Comparison of ENCODE assay signal across 8 mouse cellular contexts in genomic region chr11:95310648-95311424, GRCm38 (mm10). TPM values are rescaled to one million over a fixed set of nuclear protein-coding genes. Genes with fewer than 3 reads are reported as not detected.
A peak's percentile ranks its signal among the peaks of the same experiment; 100 is the strongest.
DNase-seq lines count a peak whose midpoint lies in the region; ATAC-seq and TF ChIP-seq lines count a peak whose summit lies in the region.

No protein-coding gene starts in this region.

- 6% methylated on average over 17 of the region's 17 CpGs for WGBS in heart, postnatal 0 days
- WGBS in liver, adult 2 months, result 7% methylated on average over 17 of the region's 17 CpGs
- WGBS in midbrain, embryonic 16.5 days, result 5% methylated on average over 17 of the region's 17 CpGs

- no peak for TF ChIP-seq CTCF in layer of hippocampus, adult 2 months (conservative IDR thresholded peaks at IDR 0.05)
- no peak for TF ChIP-seq CTCF in heart, postnatal 0 days (IDR thresholded peaks at IDR 0.05; ENCODE audit: low read depth)
- no peak for TF ChIP-seq CTCF in liver, adult 2 months (IDR thresholded peaks at IDR 0.05; ENCODE audit: low read depth, low read length)

- TF ChIP-seq EP300 in heart, postnatal 0 days (IDR thresholded peaks at IDR 0.05; ENCODE audit: low read depth), result no peak

- no peak for TF ChIP-seq POLR2A in liver, adult 2 months (IDR thresholded peaks at IDR 0.05; ENCODE audit: extremely low read depth, insufficient read depth, low read length)

- peak overlapping the region; percentile 99 for H3K27ac ChIP-seq in layer of hippocampus, adult 2 months
- H3K27ac ChIP-seq in brown adipose tissue, adult 24 weeks (replicated peaks; ENCODE audit: low read depth, low read length), result peak overlapping the region; percentile 90
- H3K27ac ChIP-seq in heart, postnatal 0 days (ENCODE audit: low read depth), result peak overlapping the region; percentile 89
- H3K27ac ChIP-seq in liver, adult 2 months (replicated peaks; ENCODE audit: insufficient read depth, low read depth, low read length), result peak overlapping the region; percentile 50
- peak overlapping the region; percentile 83 for H3K27ac ChIP-seq in midbrain, embryonic 16.5 days (ENCODE audit: low read length)

- no peaks in the 10 kb centered on the region for H3K27me3 ChIP-seq in heart, postnatal 0 days (ENCODE audit: control insufficient read depth, insufficient read depth, low read length)
- no peaks in the 10 kb centered on the region for H3K27me3 ChIP-seq in liver, adult 2 months (ENCODE audit: control insufficient read depth, insufficient read depth, low read length)
- no peaks in the 10 kb centered on the region for H3K27me3 ChIP-seq in midbrain, embryonic 16.5 days (ENCODE audit: control insufficient read depth, insufficient read depth, low read depth, low read length)

- peak overlapping the region; percentile 75 for H3K4me2 ChIP-seq in heart, postnatal 0 days (ENCODE audit: low read depth, low read length)
- H3K4me2 ChIP-seq in midbrain, embryonic 16.5 days (ENCODE audit: low read length), result peak overlapping the region; percentile 85

- H3K36me3 ChIP-seq in heart, postnatal 0 days (replicated peaks; ENCODE audit: control insufficient read depth, insufficient read depth, low read length), result peaks cover 4% of the 10 kb centered on the region; the same call in 1 of the 2 replicates
- H3K36me3 ChIP-seq in liver, adult 2 months (ENCODE audit: control insufficient read depth, insufficient read depth, low read length), result no peaks in the 10 kb centered on the region
- peaks cover under 1% of the 10 kb centered on the region; the same call in 1 of the 2 replicates for H3K36me3 ChIP-seq in midbrain, embryonic 16.5 days (ENCODE audit: control insufficient read depth, insufficient read depth, low read length)

- ATAC-seq in heart, postnatal 0 days (ENCODE audit: insufficient read depth, low read depth), result no peak
- no peak for ATAC-seq in midbrain, embryonic 16.5 days

- peak overlapping the region; percentile 100 for H3K4me3 ChIP-seq in layer of hippocampus, adult 2 months
- H3K4me3 ChIP-seq in brown adipose tissue, adult 24 weeks (ENCODE audit: insufficient read depth, low read depth, low read length), result peak overlapping the region; percentile 70
- H3K4me3 ChIP-seq in heart, postnatal 0 days (ENCODE audit: low read depth, low read length), result peak overlapping the region; percentile 74
- peak overlapping the region; percentile 62 for H3K4me3 ChIP-seq in liver, adult 2 months (ENCODE audit: insufficient read depth, low read depth, low read length)
- peak overlapping the region; percentile 71 for H3K4me3 ChIP-seq in midbrain, embryonic 16.5 days (ENCODE audit: low read depth, low read length)

- peaks cover 13% of the 10 kb centered on the region; the same call in 1 of the 2 replicates for H3K79me2 ChIP-seq in liver, adult 2 months (ENCODE audit: control insufficient read depth, insufficient read depth, low read length)

- peak overlapping the region; percentile 68 for H3K9ac ChIP-seq in heart, postnatal 0 days (replicated peaks; ENCODE audit: low read depth, low read length)
- H3K9ac ChIP-seq in liver, adult 2 months (ENCODE audit: low read depth, low read length), result peak overlapping the region; percentile 66
- peak overlapping the region; percentile 71 for H3K9ac ChIP-seq in midbrain, embryonic 16.5 days (ENCODE audit: low read depth, low read length)

- peaks cover 6% of the 10 kb centered on the region; the same call in 1 of the 2 replicates for H3K4me1 ChIP-seq in brown adipose tissue, adult 24 weeks (ENCODE audit: control insufficient read depth, insufficient read depth, insufficient read length, low read length)
- H3K4me1 ChIP-seq in heart, postnatal 0 days (ENCODE audit: control insufficient read depth, insufficient read depth), result peaks cover 14% of the 10 kb centered on the region
- H3K4me1 ChIP-seq in liver, adult 2 months (ENCODE audit: control insufficient read depth, insufficient read depth, low read length), result peaks cover 8% of the 10 kb centered on the region; the same call in 1 of the 2 replicates
- peaks cover 20% of the 10 kb centered on the region for H3K4me1 ChIP-seq in midbrain, embryonic 16.5 days (ENCODE audit: control insufficient read depth, insufficient read depth, low read length)

- H3K9me3 ChIP-seq in heart, postnatal 0 days (replicated peaks; ENCODE audit: control insufficient read depth, low read length), result no peaks in the 10 kb centered on the region
- no peaks in the 10 kb centered on the region for H3K9me3 ChIP-seq in midbrain, embryonic 16.5 days (replicated peaks; ENCODE audit: control insufficient read depth, low read length, poor library complexity, severe bottlenecking)

- peak; percentile 27 to 31 for DNase-seq in layer of hippocampus, adult 2 months (ENCODE audit: low spot score in 2 of 2)
- DNase-seq in layer of hippocampus, postnatal 14 days (ENCODE audit: low spot score in 2 of 2), result no peak
- DNase-seq in heart, postnatal 0 days (ENCODE audit: low spot score), result peak; percentile 36
- peak; percentile 23 for DNase-seq in liver, adult 2 months (ENCODE audit: extremely low read depth, low read depth, low spot score)
- peak; percentile 32 for DNase-seq in urinary bladder, postnatal 14 days (ENCODE audit: low spot score)
- DNase-seq in layer of hippocampus, adult 9-10 months (ENCODE audit: low spot score), result no peak

RNA-seq across cellular contexts. Expression of gene Kat7, which starts 0.8 kb away (rescaled TPM):
- total RNA-seq in layer of hippocampus, adult 2 months (2021), result 10 to 100 TPM; 83.3 to 85.7 TPM
- 10 to 100 TPM; 63.8 to 68.7 TPM for total RNA-seq in layer of hippocampus, postnatal 14 days (2021)
- 21.0 and 25.9 TPM in 2 replicates for polyA plus RNA-seq in brown adipose tissue, adult 24 weeks (2012; ENCODE audit: insufficient read depth, insufficient read length, missing spikeins)
- 54.7 and 85.6 TPM in 2 replicates for total RNA-seq in heart, postnatal 0 days (2014; rRNA removed; ENCODE audit: low replicate concordance)
- polyA plus RNA-seq in heart, postnatal 0 days (2015; fragmentation: Nextera tagmentation; extraction: Ambion mirVana), result 28.5 and 29.9 TPM in 2 replicates
- 12.2 and 15.6 TPM in 2 replicates for total RNA-seq in liver, adult 2 months (2014; rRNA removed)
- 12.9 and 13.1 TPM in 2 replicates for polyA plus RNA-seq in liver, adult 2 months (2012; rRNA removed)
- polyA plus RNA-seq in midbrain, embryonic 16.5 days (2015; fragmentation: Nextera tagmentation; extraction: Ambion mirVana), result 65.8 and 69.1 TPM in 2 replicates

RNA-seq across cellular contexts. Expression of gene Fam117a, which starts 26.0 kb away (rescaled TPM):
- 1 to 10 TPM; 4.1 to 6.0 TPM for total RNA-seq in layer of hippocampus, adult 2 months (2021)
- total RNA-seq in layer of hippocampus, postnatal 14 days (2021), result 1 to 10 TPM; 3.0 to 3.8 TPM
- 11.0 and 14.8 TPM in 2 replicates for polyA plus RNA-seq in brown adipose tissue, adult 24 weeks (2012; ENCODE audit: insufficient read depth, insufficient read length, missing spikeins)
- total RNA-seq in heart, postnatal 0 days (2014; rRNA removed; ENCODE audit: low replicate concordance), result 5.0 and 5.6 TPM in 2 replicates
- 3.6 and 3.9 TPM in 2 replicates for polyA plus RNA-seq in heart, postnatal 0 days (2015; fragmentation: Nextera tagmentation; extraction: Ambion mirVana)
- 1.8 TPM in 2 replicates for total RNA-seq in liver, adult 2 months (2014; rRNA removed)
- 6.4 and 7.4 TPM in 2 replicates for polyA plus RNA-seq in liver, adult 2 months (2012; rRNA removed)
- 2.1 and 2.2 TPM in 2 replicates for polyA plus RNA-seq in midbrain, embryonic 16.5 days (2015; fragmentation: Nextera tagmentation; extraction: Ambion mirVana)

RNA-seq across cellular contexts. Expression of gene Tac4, which starts 49.5 kb away (rescaled TPM):
- not detected for total RNA-seq in layer of hippocampus, adult 2 months (2021)
- not detected for total RNA-seq in layer of hippocampus, postnatal 14 days (2021)
- not detected in 2 replicates for polyA plus RNA-seq in brown adipose tissue, adult 24 weeks (2012; ENCODE audit: insufficient read depth, insufficient read length, missing spikeins)
- total RNA-seq in heart, postnatal 0 days (2014; rRNA removed; ENCODE audit: low replicate concordance), result not detected in 2 replicates
- not detected in 2 replicates for polyA plus RNA-seq in heart, postnatal 0 days (2015; fragmentation: Nextera tagmentation; extraction: Ambion mirVana)
- total RNA-seq in liver, adult 2 months (2014; rRNA removed), result not detected in 2 replicates
- polyA plus RNA-seq in liver, adult 2 months (2012; rRNA removed), result not detected in 2 replicates
- polyA plus RNA-seq in midbrain, embryonic 16.5 days (2015; fragmentation: Nextera tagmentation; extraction: Ambion mirVana), result not detected in 2 replicates

Comparison
In these comparisons a context has a peak if more than half of its experiments do, and no peak if none do; other contexts are left out.
1. DNase-seq: peak in layer of hippocampus, adult 2 months (2 of 2), heart, postnatal 0 days (single experiment), liver, adult 2 months (single experiment) and urinary bladder, postnatal 14 days (single experiment); none in layer of hippocampus, postnatal 14 days (0 of 2) and layer of hippocampus, adult 9-10 months (single experiment).
2. Peak in every context shown above with its lines, with median percentiles within 50 percentile points of each other: H3K27ac ChIP-seq, H3K4me3 ChIP-seq and H3K9ac ChIP-seq.